Mouse (Mus musculus): ENCODE measurements around the gene Btg2. TPM values are rescaled to one million over a fixed set of nuclear protein-coding genes. Genes with fewer than 3 reads are reported as not detected.

The Btg2 gene
- polyA plus RNA-seq (2012; rRNA removed) = 37.0 and 48.8 TPM in 2 replicates

DNA sequence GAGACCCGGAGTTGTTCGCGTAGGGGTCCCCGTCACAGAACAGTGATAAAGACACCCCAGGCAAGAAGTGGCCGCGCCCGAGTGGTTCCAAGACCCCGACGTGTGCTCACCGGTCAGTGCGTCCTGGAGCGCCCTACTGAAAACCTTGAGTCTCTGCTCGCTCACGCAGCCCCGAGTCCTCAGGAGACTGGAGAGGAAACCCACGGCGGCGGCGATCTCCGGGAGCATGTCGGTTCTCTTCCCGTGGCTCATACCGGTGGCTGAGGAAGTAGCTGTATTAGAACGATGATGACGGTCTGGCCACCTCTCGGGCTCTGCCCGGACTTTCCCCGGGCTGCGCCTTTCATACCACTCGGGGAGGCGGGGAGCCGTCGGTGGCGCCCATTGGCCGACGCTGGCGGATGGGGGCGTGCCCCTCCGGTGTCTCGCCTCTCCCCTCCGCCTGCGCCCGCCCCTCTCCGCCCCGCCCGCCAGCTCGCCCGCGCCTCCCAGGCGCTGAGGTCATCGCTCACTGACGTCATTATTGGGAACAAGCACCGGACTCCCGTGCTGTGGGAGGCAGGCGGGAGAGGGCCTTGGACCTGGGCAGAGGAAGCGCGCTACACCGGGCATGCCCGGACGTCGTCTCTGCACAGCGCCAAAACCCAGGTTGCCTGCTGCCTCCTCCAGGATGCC, at the start of gene Btg2:
Gene Btg2 (minus strand): TSS at position 319 of the 675 bp plus-strand sequence.

DNA sequence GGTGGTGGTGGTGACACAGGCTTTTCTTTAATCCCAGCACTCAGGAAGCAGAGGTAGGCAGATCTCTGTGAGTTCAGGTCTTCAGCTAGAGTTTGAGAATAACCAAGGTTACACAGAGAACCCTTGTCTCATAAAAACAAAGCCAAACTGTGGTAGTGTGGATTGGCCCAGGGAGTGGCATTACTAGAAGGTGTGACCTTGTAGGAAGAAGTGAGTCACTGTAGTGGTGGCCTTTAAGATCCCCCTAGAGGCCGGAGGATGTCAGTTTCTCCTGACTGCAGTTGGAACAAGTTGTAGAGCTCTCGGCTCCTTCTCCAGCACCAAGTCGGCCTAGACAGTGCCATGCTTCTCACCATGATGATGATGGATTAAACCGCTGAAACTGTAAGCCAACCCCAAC, 32.1 kb upstream of the Btg2 start, which contains the start of gene Chit1:
Gene Chit1 (plus strand): TSS at position 264 of the 400 bp plus-strand sequence.

DNA sequence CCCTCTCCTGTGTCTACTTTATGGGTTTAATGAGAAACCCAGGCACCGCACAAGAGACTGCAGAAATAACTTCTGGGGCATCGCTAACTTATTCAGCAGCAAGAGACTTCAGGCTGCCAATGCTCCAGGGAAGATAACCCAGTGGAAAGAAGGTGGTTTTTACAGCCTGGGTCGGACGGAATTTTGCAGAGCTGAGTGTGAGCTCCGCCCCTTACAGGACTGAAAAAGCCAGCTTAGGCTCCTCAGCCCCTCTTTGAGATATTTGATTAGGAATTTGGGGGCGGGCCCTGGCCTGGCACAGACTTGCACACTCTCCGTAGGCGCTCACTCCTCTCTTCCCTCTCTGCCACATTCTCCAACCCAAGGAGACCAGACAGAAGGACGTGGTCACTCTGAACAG, 41.7 kb downstream of the Btg2 start, which contains the start of gene Fmod:
Gene Fmod (plus strand): TSS at position 83 of the 400 bp plus-strand sequence.

Other genes with a start within 250 kb of the Btg2 start
- gene Optc, start 171.1 kb downstream of the Btg2 start, polyA plus RNA-seq (2012; rRNA removed) = 0.15 and 0.19 TPM in 2 replicates
- gene Prelp, start 157.7 kb downstream of the Btg2 start, polyA plus RNA-seq (2012; rRNA removed) = 1.3 and 1.5 TPM in 2 replicates
- 0.88 and 1.4 TPM in 2 replicates for gene Fmod, start 41.9 kb downstream of the Btg2 start, polyA plus RNA-seq (2012; rRNA removed)
- 0.07 and 0.12 TPM in 2 replicates for gene Chit1, start 32.1 kb upstream of the Btg2 start, polyA plus RNA-seq (2012; rRNA removed)
- gene Chil1, start 103.1 kb upstream of the Btg2 start, polyA plus RNA-seq (2012; rRNA removed) = 1.2 and 1.6 TPM in 2 replicates
- 0.07 and 2.0 TPM in 2 replicates for gene Mybph, start 114.3 kb upstream of the Btg2 start, polyA plus RNA-seq (2012; rRNA removed)
- gene Adora1, start 156.3 kb upstream of the Btg2 start, polyA plus RNA-seq (2012; rRNA removed) = 0.08 and 0.12 TPM in 2 replicates
- gene Myog, start 210.9 kb upstream of the Btg2 start, polyA plus RNA-seq (2012; rRNA removed) = 0.13 and 3.1 TPM in 2 replicates